Mouse (Mus musculus): ENCODE data around the gene Cpne6.

DNA sequence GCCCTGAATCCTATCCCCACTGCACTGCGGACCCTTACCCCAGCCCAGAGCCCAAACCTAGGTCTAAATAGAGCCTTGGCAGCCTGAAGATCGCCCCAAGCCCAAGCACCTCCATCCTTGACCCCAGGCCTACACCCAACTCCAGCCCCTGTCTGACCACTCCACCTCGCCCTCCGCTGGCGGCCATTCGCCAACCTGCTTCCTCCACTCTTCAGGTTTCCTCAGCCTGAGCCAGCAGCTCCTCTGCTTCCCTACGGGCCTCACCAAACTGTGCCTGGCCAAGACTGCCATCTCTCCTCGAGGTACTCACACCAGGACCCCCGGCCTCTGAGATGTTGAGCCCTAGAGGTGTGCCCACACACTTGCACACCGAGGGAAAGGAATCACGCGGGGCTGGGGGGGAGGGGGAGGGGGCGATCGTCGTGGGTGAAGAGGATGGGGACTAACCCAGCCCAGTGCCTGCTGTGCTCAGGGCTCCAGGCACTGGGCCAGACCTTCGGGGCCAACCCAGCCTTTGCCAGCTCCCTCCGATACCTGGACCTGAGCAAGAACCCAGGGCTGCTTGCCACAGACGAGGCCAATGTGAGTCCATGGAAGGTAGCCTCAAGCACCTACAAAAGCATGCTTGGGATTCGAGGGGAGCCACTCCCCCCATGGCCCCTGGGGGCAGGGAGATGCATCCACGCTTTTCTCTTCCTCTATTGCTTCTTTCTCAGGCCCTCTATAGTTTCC is 14.6 kb upstream of the Cpne6 start:
- no peak for TF ChIP-seq CTCF (IDR thresholded peaks at IDR 0.05; ENCODE audit: low read depth, low read length)
- TF ChIP-seq EP300 (IDR thresholded peaks at IDR 0.05; ENCODE audit: insufficient read depth, low read depth, low read length): no peak
